Mouse (Mus musculus) right cerebral cortex, postnatal 36 days (tissue): Measurements from ENCODE around the gene Kif23.

Source experiments
- DNase-seq, 2 experiments: peaks; one replicate each; pipeline ENCODE4 v3.0.0; 2022; ENCODE audit warnings: low spot score in 2 of 2, mixed read lengths in 1 of 2

Gene Kif23

DNA sequence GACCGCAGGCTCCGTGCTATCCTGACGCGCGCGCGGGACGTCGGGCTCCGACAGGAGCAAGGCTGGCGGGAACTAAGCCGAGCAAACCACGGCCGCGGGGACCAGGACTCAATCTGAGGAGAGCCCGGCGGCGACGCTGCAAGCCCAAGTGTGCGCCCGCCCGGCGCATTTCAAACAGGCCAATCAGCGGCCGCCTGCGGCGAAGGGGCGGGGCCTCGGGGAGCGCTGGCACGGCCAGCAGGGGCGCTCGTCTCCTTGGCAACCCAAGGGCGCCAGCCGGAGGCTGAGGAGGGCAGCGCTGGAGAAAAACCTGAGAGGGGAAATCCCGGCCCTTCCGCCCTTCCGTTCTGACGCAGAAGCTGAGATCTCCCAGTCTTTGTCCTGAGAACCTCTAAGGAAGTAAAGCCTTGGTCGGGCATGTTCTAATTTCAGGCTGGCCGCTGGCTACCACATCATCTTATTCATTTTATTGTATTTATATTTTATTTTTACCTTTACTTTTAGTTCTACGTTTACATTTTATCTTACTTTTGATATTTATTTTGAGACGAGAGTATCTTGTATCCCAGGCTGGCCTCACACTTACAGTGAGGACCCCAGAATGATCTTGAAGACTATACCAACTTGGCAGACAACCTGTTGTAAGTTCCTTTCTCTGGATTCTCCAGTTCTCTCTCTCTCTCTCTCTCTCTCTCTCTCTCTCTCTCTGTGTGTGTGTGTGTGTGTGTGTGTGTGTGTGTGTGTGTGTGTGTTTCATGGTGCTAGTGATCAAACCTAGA, at the start of gene Kif23:
TSS of gene Kif23 (minus strand) at position 152 of the 779 bp plus-strand sequence.
- peak; percentile 89 to 90 for DNase-seq

DNA sequence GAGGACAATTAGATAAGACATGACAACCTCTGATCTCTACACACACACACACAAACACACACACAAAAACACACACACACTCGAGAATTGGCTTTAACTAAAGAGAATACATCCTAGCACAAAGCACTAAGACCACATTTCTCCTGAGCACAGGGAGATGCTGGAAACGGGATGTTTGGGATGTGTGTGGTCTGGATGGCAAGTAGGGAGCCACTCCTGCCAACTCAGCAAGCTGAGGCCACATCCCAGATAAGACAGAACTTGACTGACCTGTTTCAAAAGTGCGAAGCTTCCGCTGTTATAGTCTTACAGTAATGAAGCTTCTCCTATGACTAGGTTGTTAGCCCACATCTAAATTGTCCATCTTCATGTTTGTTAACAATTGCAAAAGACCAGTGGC, 44.6 kb upstream of the Kif23 start:
- no peak for DNase-seq

DNA sequence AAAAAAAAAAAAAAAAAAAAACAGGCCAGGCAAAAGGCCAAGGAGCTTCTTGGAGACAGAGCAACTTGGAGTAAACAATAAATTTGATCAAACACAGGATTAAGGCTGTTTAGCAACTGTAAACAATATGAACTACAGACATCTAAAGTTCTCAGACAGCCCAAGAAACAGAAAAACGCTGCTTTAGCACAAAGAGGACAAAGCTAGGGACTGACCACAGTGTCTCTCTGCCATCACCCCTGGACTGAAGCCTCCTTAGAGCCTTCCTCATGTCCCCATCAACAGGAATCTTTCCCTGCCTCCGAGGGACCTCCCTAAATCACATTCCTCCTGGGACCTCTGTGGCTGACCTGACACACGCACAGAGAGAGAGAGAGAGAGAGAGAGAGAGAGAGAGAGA, 44.2 kb upstream of the Kif23 start:
- DNase-seq = no peak

DNA sequence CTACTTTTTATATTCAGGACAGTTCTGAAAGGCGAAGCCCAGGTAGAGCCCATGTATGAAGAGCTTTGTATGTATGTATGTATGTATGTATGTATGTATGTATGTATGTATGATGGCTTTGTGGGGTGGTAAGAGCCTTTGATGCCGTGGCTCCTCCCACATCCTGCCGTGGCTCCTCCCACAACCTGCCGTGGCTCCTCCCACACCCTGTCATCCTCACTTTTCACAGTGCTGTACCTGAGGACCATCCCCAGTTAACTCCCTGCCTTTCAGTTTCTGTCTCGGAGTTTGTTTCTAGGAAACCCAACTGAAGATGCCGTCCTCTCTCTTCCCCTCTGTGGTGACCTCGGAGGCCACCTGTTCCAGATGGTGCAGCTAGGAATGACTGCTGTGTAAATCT, 39.5 kb upstream of the Kif23 start:
- DNase-seq = no peak

DNA sequence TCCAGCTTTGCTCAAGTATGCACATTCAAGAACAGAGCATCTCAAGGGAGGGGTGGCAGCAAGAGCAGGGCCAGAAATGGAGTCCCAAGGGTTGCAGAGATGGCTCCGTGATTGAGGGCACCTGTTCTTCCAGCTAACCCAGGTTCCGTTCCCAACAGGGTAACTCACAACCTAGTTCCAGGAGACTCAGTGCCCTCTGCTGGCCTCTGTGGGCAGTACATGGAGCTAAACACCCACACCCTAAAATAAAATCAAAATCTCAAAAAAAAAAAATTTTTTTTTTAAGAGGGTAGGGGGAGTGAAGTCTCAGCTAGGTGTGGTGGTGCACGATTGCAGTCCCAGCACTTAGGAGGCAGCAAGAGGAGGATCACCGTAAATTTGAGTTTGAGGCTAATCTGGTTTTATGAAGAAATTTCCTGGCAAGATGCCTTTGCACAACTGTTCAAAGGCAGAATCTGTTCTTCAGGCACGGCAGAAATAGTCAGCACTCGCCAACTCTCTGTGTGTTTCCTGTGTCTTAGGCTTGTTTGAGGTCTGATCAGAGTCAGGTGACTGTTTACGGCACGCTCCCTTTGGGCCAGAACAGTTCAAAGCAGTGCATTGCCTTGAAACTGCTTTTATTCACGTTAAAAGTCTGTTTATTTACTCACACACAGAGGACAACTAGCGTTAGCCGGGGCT, 38.7 kb upstream of the Kif23 start:
- no peak for DNase-seq

DNA sequence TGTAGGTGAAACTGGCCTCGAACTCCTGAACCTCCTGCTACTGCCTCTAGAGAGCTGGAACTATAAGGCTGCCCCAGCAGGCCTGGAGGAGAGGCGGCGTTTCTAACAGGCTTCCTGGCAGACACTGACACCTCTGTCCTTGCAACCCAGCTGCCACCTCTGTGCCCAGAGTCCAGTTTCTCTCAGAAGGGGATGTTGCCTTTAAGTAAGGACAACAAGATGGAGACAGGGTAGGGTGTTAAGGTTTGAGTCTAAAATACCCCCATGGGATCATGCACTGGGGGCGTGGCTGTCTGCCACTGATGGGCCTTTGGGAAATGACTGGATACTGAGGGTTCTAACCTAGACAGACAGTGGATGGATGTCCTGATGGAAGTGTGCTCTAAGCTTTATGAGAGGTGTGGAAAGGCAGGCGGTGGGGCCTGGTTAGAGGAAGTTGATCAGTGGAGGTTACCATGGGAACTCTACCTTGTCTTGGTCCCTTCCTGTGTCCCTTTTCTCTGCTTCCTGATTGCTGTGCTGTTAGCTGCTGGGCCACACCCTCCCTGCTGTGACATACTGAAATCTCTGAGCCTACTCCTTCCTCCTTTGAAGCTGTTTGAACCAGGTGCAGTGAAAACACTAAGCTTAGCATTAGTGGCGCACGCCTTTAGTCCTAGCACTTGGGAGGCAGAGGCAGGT, 36.5 kb upstream of the Kif23 start:
- no peak for DNase-seq

DNA sequence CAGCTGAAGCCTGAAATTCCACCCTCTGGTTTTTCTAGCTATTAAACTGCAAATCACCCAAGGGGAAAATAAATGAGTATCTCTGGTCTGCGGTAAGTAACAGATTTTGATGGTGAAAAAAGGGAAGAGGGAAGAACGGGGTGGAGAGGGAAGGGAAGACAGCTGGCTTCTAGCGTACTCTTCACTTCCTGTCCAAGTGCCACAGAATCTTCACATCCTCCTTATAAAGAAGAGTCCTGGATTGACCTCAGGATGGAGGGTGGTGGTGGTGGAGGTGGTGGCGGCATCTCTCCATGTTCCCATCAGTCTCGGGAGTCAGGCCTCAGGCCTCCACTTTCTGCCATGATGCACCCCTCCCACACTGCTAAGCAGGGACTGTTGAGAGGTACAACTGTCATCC, 35.3 kb upstream of the Kif23 start:
- no peak for DNase-seq

- DNase-seq = no peak
Observed at GRCm38 (mm10) chr9:61979983-61980382, 33.4 kb upstream of the Kif23 start.

DNA sequence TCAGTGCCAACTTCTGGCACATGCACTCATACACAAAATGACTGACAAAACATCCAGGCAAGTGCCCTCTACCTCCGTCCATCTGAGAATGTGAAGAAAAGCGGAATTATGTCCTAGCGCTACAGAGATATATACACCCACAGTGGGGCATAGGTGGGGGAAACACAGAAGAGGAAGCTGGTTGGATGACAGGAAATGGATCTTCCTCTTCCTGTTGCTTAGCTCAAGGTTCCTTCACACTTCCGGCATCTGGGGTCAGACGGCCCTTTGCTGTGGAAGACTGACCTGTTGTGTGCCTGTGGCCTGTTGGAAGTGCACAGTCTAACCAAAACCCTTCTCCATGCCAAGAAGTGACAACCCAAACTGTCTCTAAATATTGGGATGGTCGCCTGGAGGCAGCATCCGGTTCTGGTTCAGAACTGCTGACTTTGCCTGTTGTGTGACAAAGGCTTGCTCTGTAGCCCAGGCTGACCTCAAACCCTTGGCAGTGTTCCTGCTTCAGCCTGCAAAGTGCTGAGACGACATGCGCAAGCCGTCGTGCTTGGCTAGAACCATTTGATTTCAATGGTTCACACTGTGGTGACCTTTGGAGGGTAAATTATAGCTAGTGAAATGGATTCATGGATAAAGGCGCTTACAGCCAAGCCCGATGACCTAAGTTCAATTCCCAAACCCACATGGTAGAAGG, 30.8 kb upstream of the Kif23 start:
- no peak for DNase-seq

DNA sequence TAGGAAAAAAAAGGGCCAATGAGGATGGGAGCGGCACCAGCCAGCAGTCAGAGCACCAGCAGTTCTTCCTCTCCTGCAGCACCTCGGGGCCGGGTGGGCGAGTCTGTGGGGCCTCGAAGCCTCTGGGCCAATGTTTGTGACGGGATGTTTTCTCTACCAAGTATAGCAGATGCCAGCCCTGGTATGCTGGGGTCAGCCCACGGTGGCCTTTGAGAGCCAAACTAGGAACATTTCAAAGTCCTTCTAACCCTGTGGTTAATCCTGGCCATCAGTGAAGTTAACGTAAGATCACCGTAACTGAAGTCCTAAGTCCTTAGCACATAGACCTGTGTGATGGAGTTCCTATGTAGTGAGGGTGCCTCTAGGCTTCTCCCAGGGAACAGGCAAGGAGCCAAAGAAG, 25.5 kb upstream of the Kif23 start:
- DNase-seq = no peak

DNA sequence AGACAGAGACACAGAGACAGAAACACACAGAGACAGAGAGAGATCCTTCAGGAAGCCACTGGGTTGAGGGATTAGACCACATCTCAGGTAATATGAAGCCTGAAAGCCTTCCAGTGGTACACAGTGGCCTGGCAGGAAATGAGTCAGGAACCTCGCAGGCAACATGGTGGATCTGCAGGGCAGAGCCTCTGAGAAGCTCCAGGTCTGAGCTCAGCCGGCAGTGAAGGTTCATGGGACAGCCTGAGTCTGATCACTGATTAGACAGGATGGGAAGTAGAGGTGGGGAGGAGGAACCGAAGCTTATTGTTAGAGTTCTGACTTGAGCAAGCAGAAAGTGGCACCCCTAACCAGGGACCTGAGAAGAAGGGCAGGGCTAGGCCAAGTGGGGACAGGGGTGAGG, 24.5 kb upstream of the Kif23 start:
- DNase-seq = no peak

GRCm38 (mm10) chr9:61967357-61967756, 20.8 kb upstream of the Kif23 start:
- peak; percentile 26 to 41 for DNase-seq

DNA sequence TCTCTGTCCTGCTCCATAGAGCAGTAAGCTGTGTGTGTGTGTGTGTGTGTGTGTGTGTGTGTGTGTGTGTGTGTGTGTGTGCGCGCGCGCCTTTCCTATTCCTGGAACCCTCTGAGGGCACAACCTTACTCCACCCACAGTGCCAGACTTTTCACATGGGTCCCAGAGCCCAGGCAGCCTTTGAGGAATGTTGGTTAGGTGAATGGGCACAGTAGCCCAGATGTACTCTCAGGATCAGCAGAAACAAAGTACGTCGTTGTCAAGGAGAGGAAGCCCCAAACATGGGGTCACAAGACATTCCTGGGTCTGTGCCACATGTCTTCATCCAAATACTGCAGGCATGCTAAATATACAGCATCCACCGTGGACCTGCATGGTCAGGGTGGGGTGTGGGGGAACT, 19.4 kb upstream of the Kif23 start:
- no peak for DNase-seq

DNA sequence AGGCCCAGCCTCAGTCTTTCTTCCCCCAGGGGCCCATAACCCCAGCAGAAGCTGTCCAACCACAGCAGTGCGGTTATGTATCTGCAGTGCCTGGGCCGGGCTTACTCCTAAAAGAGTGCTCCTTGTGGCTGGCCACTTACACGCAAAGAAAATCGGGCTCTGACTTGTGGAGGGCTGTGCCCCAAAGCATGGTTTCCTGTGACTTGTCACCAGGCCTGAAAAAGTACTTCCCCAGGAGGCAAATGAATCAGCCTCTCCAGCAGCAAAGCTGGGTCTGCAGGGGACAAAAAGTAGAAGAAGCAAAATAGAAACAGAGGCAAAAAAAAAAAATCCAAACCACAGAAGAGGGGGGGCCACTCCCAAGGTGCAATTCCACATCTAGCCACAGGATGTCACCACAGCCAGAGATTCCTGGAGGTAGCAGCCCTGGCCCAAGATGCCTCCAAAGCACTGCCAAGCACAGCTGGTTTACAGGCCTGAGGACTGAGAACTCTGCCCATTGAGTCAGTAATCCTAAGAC, 18.9 kb upstream of the Kif23 start:
- peak; percentile 44 to 55 for DNase-seq

DNA sequence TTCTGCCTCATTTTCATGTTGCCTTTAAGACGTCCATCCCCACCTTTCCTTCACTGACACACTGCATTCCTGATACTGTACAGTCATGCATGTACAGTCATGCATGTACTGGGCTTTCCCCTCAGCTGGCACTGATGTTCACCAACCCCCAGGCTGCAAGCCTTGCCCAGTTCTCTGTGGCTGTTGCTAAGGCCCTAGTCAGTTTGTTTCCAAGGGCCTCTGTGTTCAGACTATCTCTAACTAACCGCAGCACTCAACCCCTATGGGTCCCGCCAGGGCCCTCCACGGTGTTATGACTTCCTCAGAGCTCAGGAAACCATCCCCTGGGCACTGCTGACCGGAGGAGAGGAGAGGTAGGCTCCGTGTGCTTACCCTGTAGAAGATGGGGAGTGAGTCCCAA, 16.8 kb upstream of the Kif23 start:
- no peak for DNase-seq

- DNase-seq = no peak
Observed at GRCm38 (mm10) chr9:61961181-61961580, 14.6 kb upstream of the Kif23 start.

DNA sequence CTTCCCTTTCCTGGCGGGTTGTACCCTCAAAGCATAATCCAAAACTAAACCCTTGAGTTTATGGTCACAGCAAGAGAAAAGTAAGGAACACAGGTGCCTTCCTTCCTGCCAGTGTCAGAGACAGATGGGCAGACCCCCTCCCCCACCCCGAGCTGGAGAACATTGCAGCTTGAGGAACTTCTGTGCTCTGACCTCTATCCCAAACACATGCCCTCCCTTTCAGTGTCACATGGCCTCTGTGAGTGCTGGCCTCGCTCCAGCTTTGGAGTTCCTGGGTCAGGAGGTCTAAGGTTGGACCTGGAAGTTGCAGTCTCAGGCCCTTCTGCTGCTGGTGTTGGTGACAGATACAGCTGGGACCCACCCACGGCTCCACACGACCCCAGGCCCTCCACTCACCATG, 14.2 kb upstream of the Kif23 start:
- DNase-seq = no peak

GRCm38 (mm10) chr9:61959921-61960569, 13.5 kb upstream of the Kif23 start:
- DNase-seq = no peak

GRCm38 (mm10) chr9:61954707-61955106, 8.1 kb upstream of the Kif23 start:
- no peak for DNase-seq

GRCm38 (mm10) chr9:61952241-61952640, 5.7 kb upstream of the Kif23 start:
- DNase-seq = no peak
